Mouse (Mus musculus) urinary bladder, postnatal 14 days (tissue): ENCODE results near the gene Zfp408.
"Not testable (repeated sequence)": the region's sequence is repeated elsewhere in the genome, so short reads cannot be mapped to it uniquely, and the experiment has no call there.

Experiments
- DNase-seq: peaks from one replicate; pipeline ENCODE4 v3.0.0; 2021; ENCODE audit warnings: low spot score

The Zfp408 gene

GRCm38 (mm10) chr2:91609370-91609769, 40.2 kb downstream of the Zfp408 start:
- not testable (repeated sequence) for DNase-seq

GRCm38 (mm10) chr2:91602389-91602788, 47.2 kb downstream of the Zfp408 start:
- DNase-seq = no peak

- no peak for DNase-seq
These were observed 49.1 kb downstream of the Zfp408 start for GRCm38 (mm10) chr2:91600475-91600874.
